Mouse (Mus musculus) erythroid progenitor cell, adult 5-6 weeks (primary cell): ENCODE data around the gene Xntrpc. TPM values are rescaled to one million over a fixed set of nuclear protein-coding genes. Genes with fewer than 3 reads are reported as not detected.

Experiments used
- ATAC-seq: replicated peaks from 2 replicates; pipeline ENCODE4 v1.8.0; 2016; ENCODE audit warnings: moderate number of reproducible peaks, mild to moderate bottlenecking, moderate TSS enrichment, inconsistent platforms; ENCODE audit not compliant: poor library complexity, low FRiP score, severe bottlenecking
- total RNA-seq, 2 experiments: library from RNA; stranded (forward) in 1 of 2; stranded (reverse) in 1 of 2; fragments of 150-400 nt in 1 of 2; fragments of 186-747, 209-891 nt in 1 of 2; gene quantifications; 2 replicates each; pipeline versions ENCODE4 v1.2.3 to v1.2.4; 2015 to 2017; ENCODE audit warnings: low replicate concordance in 2 of 2

Gene Xntrpc
- total RNA-seq, 2 experiments from 2014 or later, result 0.61 to 1.3 TPM

DNA sequence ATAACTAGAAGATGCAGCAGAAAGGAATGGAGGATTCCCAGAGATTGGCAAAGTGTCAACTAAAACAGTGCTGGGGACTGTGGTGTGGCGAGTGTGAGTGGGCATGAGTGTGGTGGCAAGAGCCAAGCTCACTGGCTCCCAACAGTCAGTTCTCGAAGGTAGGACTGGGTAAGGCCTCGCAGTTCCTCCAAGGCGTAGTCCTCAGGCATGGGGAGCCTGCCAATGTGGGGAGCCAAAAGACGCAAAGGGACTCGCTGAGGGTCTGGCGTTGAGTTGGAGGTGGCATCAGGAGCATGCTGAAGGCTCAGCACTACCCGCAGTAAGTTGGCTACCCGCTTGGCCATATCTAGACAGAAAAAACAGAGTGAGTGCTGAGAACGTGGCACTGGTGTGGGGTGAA, 54.8 kb downstream of the Xntrpc start:
- ATAC-seq, result no peak

DNA sequence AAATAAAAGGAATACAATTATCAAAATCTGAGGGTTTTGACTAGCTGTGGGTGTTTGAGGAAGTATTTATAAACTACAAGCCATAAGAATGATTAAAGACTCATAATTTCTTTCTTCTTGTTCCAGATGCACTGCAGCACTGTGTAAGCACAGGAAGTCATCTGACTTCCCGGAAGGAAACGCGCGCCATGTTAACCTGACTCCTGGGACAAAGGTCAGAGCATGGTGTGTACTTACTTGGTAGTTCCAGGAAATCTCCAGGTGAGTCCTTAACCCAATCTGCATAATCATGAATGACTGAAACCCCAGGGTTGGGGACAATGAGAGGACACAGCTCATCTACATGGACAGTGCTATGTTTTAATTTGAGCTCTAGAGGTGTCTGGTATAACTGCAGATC, 66.9 kb downstream of the Xntrpc start:
- no peak for ATAC-seq

DNA sequence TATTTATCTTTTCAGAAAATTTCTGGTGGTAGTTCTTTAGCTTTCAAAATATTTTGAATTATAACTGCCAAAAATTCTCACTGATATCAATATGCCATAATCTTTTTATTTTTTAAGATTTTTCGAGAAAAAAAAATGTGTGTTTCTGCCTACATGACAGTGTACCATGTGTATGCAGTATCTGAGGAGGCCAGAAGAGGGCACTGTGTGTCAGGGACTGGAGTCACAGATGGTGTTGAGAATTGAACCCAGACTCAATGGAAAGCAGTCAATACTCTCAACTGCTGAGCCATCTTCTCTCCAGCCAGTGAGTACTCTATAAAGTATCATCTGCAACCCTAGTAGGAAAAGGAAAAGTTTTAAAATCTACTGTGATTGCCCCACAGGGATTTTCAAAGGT, 72.0 kb downstream of the Xntrpc start:
- peak; percentile 78 for ATAC-seq

DNA sequence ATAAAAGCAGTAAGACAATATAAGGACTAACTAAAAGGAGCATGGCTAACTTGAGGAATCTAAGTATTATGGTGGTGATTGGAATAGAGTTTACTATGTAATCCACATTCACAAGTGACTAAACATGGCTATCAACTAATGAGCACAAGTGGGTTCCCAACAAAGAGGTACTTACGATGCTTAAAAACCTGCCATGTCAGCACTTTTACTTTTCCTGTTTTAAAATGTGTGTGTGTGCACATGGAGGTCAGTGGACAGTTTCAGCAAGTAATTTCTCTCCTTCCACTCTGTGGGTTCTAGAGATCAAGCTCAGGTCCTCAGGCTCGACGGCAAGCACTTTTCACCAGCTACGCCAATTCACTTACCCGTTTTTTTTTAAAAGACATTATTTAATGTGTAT, 72.4 kb downstream of the Xntrpc start:
- ATAC-seq, result no peak

Other genes with a start within 250 kb of the Xntrpc start
- not detected in 2 replicates for gene Phox2a, start 247.4 kb upstream of the Xntrpc start, total RNA-seq (2015; ENCODE audit: low replicate concordance)
- gene Phox2a, start 247.4 kb upstream of the Xntrpc start, total RNA-seq (2017; ENCODE audit: low replicate concordance), result not detected in 2 replicates
- 6.1 and 18.9 TPM in 2 replicates for gene Inppl1, start 227.5 kb upstream of the Xntrpc start, total RNA-seq (2015; ENCODE audit: low replicate concordance)
- gene Inppl1, start 227.5 kb upstream of the Xntrpc start, total RNA-seq (2017; ENCODE audit: low replicate concordance), result 0.68 and 2.2 TPM in 2 replicates
- 1.1 and 10.9 TPM in 2 replicates for gene Folr2, start 208.5 kb upstream of the Xntrpc start, total RNA-seq (2015; ENCODE audit: low replicate concordance)
- gene Folr2, start 208.5 kb upstream of the Xntrpc start, total RNA-seq (2017; ENCODE audit: low replicate concordance), result 2.3 TPM in 1 of 2 replicates, not detected in the other
- 51.9 and 60.8 TPM in 2 replicates for gene Anapc15, start 202.0 kb upstream of the Xntrpc start, total RNA-seq (2015; ENCODE audit: low replicate concordance)
- gene Anapc15, start 202.0 kb upstream of the Xntrpc start, total RNA-seq (2017; ENCODE audit: low replicate concordance), result 34.3 and 39.8 TPM in 2 replicates
- not detected in 2 replicates for gene Folr1, start 194.9 kb upstream of the Xntrpc start, total RNA-seq (2015; ENCODE audit: low replicate concordance)
- gene Folr1, start 194.9 kb upstream of the Xntrpc start, total RNA-seq (2017; ENCODE audit: low replicate concordance), result not detected in 2 replicates
- gene Lamtor1, start 159.8 kb upstream of the Xntrpc start, total RNA-seq (2015; ENCODE audit: low replicate concordance), result 26.8 and 44.7 TPM in 2 replicates
- gene Lamtor1, start 159.8 kb upstream of the Xntrpc start, total RNA-seq (2017; ENCODE audit: low replicate concordance), result 19.9 and 28.5 TPM in 2 replicates
- not detected in 2 replicates for gene Tomt, start 159.4 kb upstream of the Xntrpc start, total RNA-seq (2015; ENCODE audit: low replicate concordance)
- gene Tomt, start 159.4 kb upstream of the Xntrpc start, total RNA-seq (2017; ENCODE audit: low replicate concordance), result not detected in 2 replicates
- 6.1 TPM in 1 of 2 replicates, not detected in the other for gene Lrrc51, start 131.8 kb upstream of the Xntrpc start, total RNA-seq (2015; ENCODE audit: low replicate concordance)
- 4.6 TPM in 1 of 2 replicates, not detected in the other for gene Lrrc51, start 131.8 kb upstream of the Xntrpc start, total RNA-seq (2017; ENCODE audit: low replicate concordance)
- 177 and 218 TPM in 2 replicates for gene Numa1, start 131.6 kb upstream of the Xntrpc start, total RNA-seq (2015; ENCODE audit: low replicate concordance)
- 324 and 405 TPM in 2 replicates for gene Numa1, start 131.6 kb upstream of the Xntrpc start, total RNA-seq (2017; ENCODE audit: low replicate concordance)
- gene Il18bp, start 47.0 kb upstream of the Xntrpc start, total RNA-seq (2015; ENCODE audit: low replicate concordance), result 10.1 and 23.5 TPM in 2 replicates
- gene Il18bp, start 47.0 kb upstream of the Xntrpc start, total RNA-seq (2017; ENCODE audit: low replicate concordance), result 3.7 and 10.2 TPM in 2 replicates
- gene Rnf121, start 244 bp upstream of the Xntrpc start, total RNA-seq (2015; ENCODE audit: low replicate concordance), result 5.0 and 16.2 TPM in 2 replicates
- 7.5 and 14.1 TPM in 2 replicates for gene Rnf121, start 244 bp upstream of the Xntrpc start, total RNA-seq (2017; ENCODE audit: low replicate concordance)
- 22.7 and 23.1 TPM in 2 replicates for gene Xndc1, start 202 bp upstream of the Xntrpc start, total RNA-seq (2015; ENCODE audit: low replicate concordance)
- gene Xndc1, start 202 bp upstream of the Xntrpc start, total RNA-seq (2017; ENCODE audit: low replicate concordance), result 10.2 and 22.6 TPM in 2 replicates
- gene Trpc2, start 17.4 kb downstream of the Xntrpc start, total RNA-seq (2015; ENCODE audit: low replicate concordance), result 2.5 TPM in 1 of 2 replicates, not detected in the other
- gene Trpc2, start 17.4 kb downstream of the Xntrpc start, total RNA-seq (2017; ENCODE audit: low replicate concordance), result 0.83 TPM in 1 of 2 replicates, not detected in the other
- not detected in 2 replicates for gene Art1, start 36.0 kb downstream of the Xntrpc start, total RNA-seq (2015; ENCODE audit: low replicate concordance)
- not detected in 2 replicates for gene Art1, start 36.0 kb downstream of the Xntrpc start, total RNA-seq (2017; ENCODE audit: low replicate concordance)
- not detected in 2 replicates for gene Art5, start 43.8 kb downstream of the Xntrpc start, total RNA-seq (2015; ENCODE audit: low replicate concordance)
- gene Art5, start 43.8 kb downstream of the Xntrpc start, total RNA-seq (2017; ENCODE audit: low replicate concordance), result not detected in 2 replicates
- gene Chrna10, start 51.1 kb downstream of the Xntrpc start, total RNA-seq (2015; ENCODE audit: low replicate concordance), result not detected in 2 replicates
- not detected in 2 replicates for gene Chrna10, start 51.1 kb downstream of the Xntrpc start, total RNA-seq (2017; ENCODE audit: low replicate concordance)
- 63.8 and 64.6 TPM in 2 replicates for gene Nup98, start 144.5 kb downstream of the Xntrpc start, total RNA-seq (2015; ENCODE audit: low replicate concordance)
- gene Nup98, start 144.5 kb downstream of the Xntrpc start, total RNA-seq (2017; ENCODE audit: low replicate concordance), result 53.6 and 64.2 TPM in 2 replicates
- gene Pgap2, start 144.5 kb downstream of the Xntrpc start, total RNA-seq (2015; ENCODE audit: low replicate concordance), result 15.1 and 31.4 TPM in 2 replicates
- gene Pgap2, start 144.5 kb downstream of the Xntrpc start, total RNA-seq (2017; ENCODE audit: low replicate concordance), result 6.5 and 16.3 TPM in 2 replicates
- gene Rhog, start 190.3 kb downstream of the Xntrpc start, total RNA-seq (2015; ENCODE audit: low replicate concordance), result 125 and 176 TPM in 2 replicates
- gene Rhog, start 190.3 kb downstream of the Xntrpc start, total RNA-seq (2017; ENCODE audit: low replicate concordance), result 27.1 and 35.6 TPM in 2 replicates
- 28.9 and 31.7 TPM in 2 replicates for gene Stim1, start 202.1 kb downstream of the Xntrpc start, total RNA-seq (2015; ENCODE audit: low replicate concordance)
- 45.2 and 72.3 TPM in 2 replicates for gene Stim1, start 202.1 kb downstream of the Xntrpc start, total RNA-seq (2017; ENCODE audit: low replicate concordance)